Mouse (Mus musculus): ENCODE measurements around the gene Gm20388. TPM values are rescaled to one million over a fixed set of nuclear protein-coding genes. Genes with fewer than 3 reads are reported as not detected.

The Gm20388 gene
- polyA plus RNA-seq, 1 experiment, result 49.7 TPM

- H3K4me1 ChIP-seq (ENCODE audit: control insufficient read depth, insufficient read depth, low read length), result peaks cover 3% of the 10 kb centered on the region; the same call in 1 of the 2 replicates
- no peaks in the 10 kb centered on the region for H3K36me3 ChIP-seq (ENCODE audit: control insufficient read depth, insufficient read depth, low read length)
- TF ChIP-seq POLR2A (IDR thresholded peaks at IDR 0.05; ENCODE audit: low read depth, low read length) (no peak), CTCF (conservative IDR thresholded peaks at IDR 0.05; ENCODE audit: insufficient read depth, insufficient read length, low read depth, low read length) (no peak)
- H3K27me3 ChIP-seq (replicated peaks; ENCODE audit: control insufficient read depth, insufficient read depth, low read length), result no peaks in the 10 kb centered on the region
- peak; percentile 24 for DNase-seq
- H3K4me3 ChIP-seq (ENCODE audit: insufficient read depth, low read depth, low read length), result no peak overlapping the region
- 81% methylated on average over 7 of the region's 7 CpGs for WGBS
- H3K27ac ChIP-seq (ENCODE audit: insufficient read depth, low read depth, low read length), result no peak overlapping the region
Observed at GRCm38 (mm10) chr8:121195970-121196369, 1285.3 kb downstream of the Gm20388 start.

- WGBS, result 83% methylated on average over 16 of the region's 16 CpGs
- Histone ChIP-seq H3K4me3 (ENCODE audit: insufficient read depth, low read depth, low read length) (no peak overlapping the region), H3K27ac (ENCODE audit: insufficient read depth, low read depth, low read length) (no peak overlapping the region), H3K27me3 (replicated peaks; ENCODE audit: control insufficient read depth, insufficient read depth, low read length) (no peaks in the 10 kb centered on the region), H3K4me1 (ENCODE audit: control insufficient read depth, insufficient read depth, low read length) (peaks cover 3% of the 10 kb centered on the region; the same call in 1 of the 2 replicates), H3K36me3 (ENCODE audit: control insufficient read depth, insufficient read depth, low read length) (no peaks in the 10 kb centered on the region)
- TF ChIP-seq CTCF (conservative IDR thresholded peaks at IDR 0.05; ENCODE audit: insufficient read depth, insufficient read length, low read depth, low read length) (no peak), POLR2A (IDR thresholded peaks at IDR 0.05; ENCODE audit: low read depth, low read length) (no peak)
- no peak for DNase-seq
Observed at GRCm38 (mm10) chr8:121196726-121197668, 1286.4 kb downstream of the Gm20388 start.

- 20% methylated on average over 12 of the region's 12 CpGs for WGBS
- DNase-seq, result no peak
- no peak for TF ChIP-seq POLR2A (IDR thresholded peaks at IDR 0.05; ENCODE audit: low read depth, low read length)
- TF ChIP-seq CTCF (conservative IDR thresholded peaks at IDR 0.05; ENCODE audit: insufficient read depth, insufficient read length, low read depth, low read length), result no peak
- Histone ChIP-seq H3K27me3 (replicated peaks; ENCODE audit: control insufficient read depth, insufficient read depth, low read length) (no peaks in the 10 kb centered on the region), H3K4me1 (ENCODE audit: control insufficient read depth, insufficient read depth, low read length) (peaks cover 3% of the 10 kb centered on the region; the same call in 1 of the 2 replicates), H3K36me3 (ENCODE audit: control insufficient read depth, insufficient read depth, low read length) (no peaks in the 10 kb centered on the region), H3K27ac (ENCODE audit: insufficient read depth, low read depth, low read length) (no peak overlapping the region), H3K4me3 (ENCODE audit: insufficient read depth, low read depth, low read length) (no peak overlapping the region)
Observed at GRCm38 (mm10) chr8:121200069-121200468, 1289.4 kb downstream of the Gm20388 start.

- H3K36me3 ChIP-seq (ENCODE audit: control insufficient read depth, insufficient read depth, low read length), result no peaks in the 10 kb centered on the region
- TF ChIP-seq POLR2A (IDR thresholded peaks at IDR 0.05; ENCODE audit: low read depth, low read length), result no peak
- TF ChIP-seq CTCF (conservative IDR thresholded peaks at IDR 0.05; ENCODE audit: insufficient read depth, insufficient read length, low read depth, low read length), result no peak
- H3K27ac ChIP-seq (ENCODE audit: insufficient read depth, low read depth, low read length), result no peak overlapping the region
- no peaks in the 10 kb centered on the region for H3K27me3 ChIP-seq (replicated peaks; ENCODE audit: control insufficient read depth, insufficient read depth, low read length)
- no peak overlapping the region for H3K4me3 ChIP-seq (ENCODE audit: insufficient read depth, low read depth, low read length)
- WGBS, result 54% methylated on average over 3 of the region's 3 CpGs
- H3K4me1 ChIP-seq (ENCODE audit: control insufficient read depth, insufficient read depth, low read length), result peaks cover 3% of the 10 kb centered on the region; the same call in 1 of the 2 replicates
- peak; percentile 66 for DNase-seq
Observed at GRCm38 (mm10) chr8:121200979-121201378, 1290.3 kb downstream of the Gm20388 start.

GRCm38 (mm10) chr8:121201651-121202050 lies 1291.0 kb downstream of the Gm20388 start:
- TF ChIP-seq POLR2A (IDR thresholded peaks at IDR 0.05; ENCODE audit: low read depth, low read length) (no peak), CTCF (conservative IDR thresholded peaks at IDR 0.05; ENCODE audit: insufficient read depth, insufficient read length, low read depth, low read length) (no peak)
- H3K27ac ChIP-seq (ENCODE audit: insufficient read depth, low read depth, low read length), result no peak overlapping the region
- 75% methylated on average over 7 of the region's 7 CpGs for WGBS
- no peak for DNase-seq
- no peak overlapping the region for H3K4me3 ChIP-seq (ENCODE audit: insufficient read depth, low read depth, low read length)
- H3K27me3 ChIP-seq (replicated peaks; ENCODE audit: control insufficient read depth, insufficient read depth, low read length), result no peaks in the 10 kb centered on the region
- peaks cover 3% of the 10 kb centered on the region; the same call in 1 of the 2 replicates for H3K4me1 ChIP-seq (ENCODE audit: control insufficient read depth, insufficient read depth, low read length)
- H3K36me3 ChIP-seq (ENCODE audit: control insufficient read depth, insufficient read depth, low read length), result no peaks in the 10 kb centered on the region

GRCm38 (mm10) chr8:121203612-121204376 lies 1293.2 kb downstream of the Gm20388 start:
- 63% methylated on average over 19 of the region's 19 CpGs for WGBS
- DNase-seq, result no peak
- Histone ChIP-seq H3K4me1 (ENCODE audit: control insufficient read depth, insufficient read depth, low read length) (peaks cover 3% of the 10 kb centered on the region; the same call in 1 of the 2 replicates), H3K4me3 (ENCODE audit: insufficient read depth, low read depth, low read length) (no peak overlapping the region), H3K36me3 (ENCODE audit: control insufficient read depth, insufficient read depth, low read length) (no peaks in the 10 kb centered on the region), H3K27me3 (replicated peaks; ENCODE audit: control insufficient read depth, insufficient read depth, low read length) (no peaks in the 10 kb centered on the region), H3K27ac (ENCODE audit: insufficient read depth, low read depth, low read length) (no peak overlapping the region)
- TF ChIP-seq CTCF (conservative IDR thresholded peaks at IDR 0.05; ENCODE audit: insufficient read depth, insufficient read length, low read depth, low read length) (no peak), POLR2A (IDR thresholded peaks at IDR 0.05; ENCODE audit: low read depth, low read length) (no peak)

Data from kidney, adult 2 months (tissue).